Mouse (Mus musculus) MEL (cell line): Measurements from ENCODE around the gene Pla2g6. TPM values are rescaled to one million over a fixed set of nuclear protein-coding genes. Genes with fewer than 3 reads are reported as not detected.

Source experiments
- DNase-seq: peaks from one replicate; pipeline ENCODE4 v3.0.0; 2011; ENCODE audit warnings: low read depth, low spot score
- H3K27ac ChIP-seq: 2 replicates; pipeline ENCODE4 v1.5.1; 2012; ENCODE audit warnings: low read depth, mild to moderate bottlenecking, control low read depth, low read length, moderate library complexity; ENCODE audit not compliant: control insufficient read depth
- H3K27me3 ChIP-seq, 2 experiments: fragments of 150-350 bp in 1 of 2; sonication (generic) in 1 of 2; 2 replicates each; pipeline ENCODE4 v1.6.1; 2012; ENCODE audit warnings: low read length in 2 of 2, mild to moderate bottlenecking in 2 of 2, improper control_type of control experiment in 1 of 2, moderate library complexity in 1 of 2; ENCODE audit not compliant: insufficient read depth in 2 of 2, control insufficient read depth in 1 of 2
- H3K36me3 ChIP-seq, 2 experiments: 2 replicates each; pipeline ENCODE4 v1.6.1; 2012 to 2014; ENCODE audit warnings: low read length in 2 of 2, improper control_type of control experiment in 1 of 2, inconsistent platforms in 1 of 2, mild to moderate bottlenecking in 1 of 2; ENCODE audit not compliant: insufficient read depth in 2 of 2, control insufficient read depth in 1 of 2
- H3K4me1 ChIP-seq, 2 experiments: fragments of 150-350 bp in 1 of 2; sonication (generic) in 1 of 2; 2 replicates each; pipeline ENCODE4 v1.6.1; 2012; ENCODE audit warnings: low read length in 2 of 2, improper control_type of control experiment in 1 of 2, mild to moderate bottlenecking in 1 of 2; ENCODE audit not compliant: insufficient read depth in 2 of 2, control insufficient read depth in 1 of 2
- H3K4me3 ChIP-seq, 2 experiments: fragments of 150-350 bp in 1 of 2; sonication (generic) in 1 of 2; 2 replicates each; pipeline ENCODE4 v1.5.1; 2012; ENCODE audit warnings: low read depth in 2 of 2, low read length in 2 of 2, mild to moderate bottlenecking in 2 of 2, moderate library complexity in 2 of 2, control low read depth in 1 of 2, improper control_type of control experiment in 1 of 2; ENCODE audit not compliant: control insufficient read depth in 1 of 2, insufficient read depth in 1 of 2
- H3K79me2 ChIP-seq: 2 replicates; pipeline ENCODE4 v1.6.1; 2012; ENCODE audit warnings: mild to moderate bottlenecking, low read length, moderate library complexity; ENCODE audit not compliant: control insufficient read depth, poor library complexity, insufficient read depth
- H3K9ac ChIP-seq: 2 replicates; pipeline ENCODE4 v1.6.1; 2012; ENCODE audit warnings: low read depth, mild to moderate bottlenecking, control low read depth, low read length, moderate library complexity; ENCODE audit not compliant: control insufficient read depth, poor library complexity, severe bottlenecking
- H3K9me3 ChIP-seq: fragments of 150-350 bp; sonication (generic); replicated peaks from 2 replicates; pipeline ENCODE4 v1.6.1; 2012; ENCODE audit warnings: mild to moderate bottlenecking, low read length, improper control_type of control experiment, moderate library complexity; ENCODE audit not compliant: insufficient read depth
- BHLHE40 ChIP-seq: IDR thresholded peaks from 2 replicates; pipeline ENCODE4 v1.6.1; 2012; ENCODE audit warnings: low read depth, mild to moderate bottlenecking, inconsistent platforms, low read length, improper control_type of control experiment, borderline replicate concordance
- CHD2 ChIP-seq: IDR thresholded peaks from 2 replicates; pipeline ENCODE4 v1.6.1; 2011; ENCODE audit warnings: low read length, improper control_type of control experiment
- CTCF ChIP-seq, 3 experiments: IDR thresholded peaks in 2 of 3; conservative IDR thresholded peaks in 1 of 3; 2 replicates each; pipeline ENCODE4 v1.5.1; 2011 to 2012; ENCODE audit warnings: low read length in 3 of 3, low read depth in 2 of 3, mild to moderate bottlenecking in 2 of 3, improper control_type of control experiment in 1 of 3, inconsistent platforms in 1 of 3, mixed read lengths in 1 of 3, moderate library complexity in 1 of 3; ENCODE audit not compliant: control insufficient read depth in 1 of 3, insufficient read depth in 1 of 3, poor library complexity in 1 of 3, severe bottlenecking in 1 of 3
- ELF1 ChIP-seq: IDR thresholded peaks from 2 replicates; pipeline ENCODE4 v1.6.1; 2014; ENCODE audit warnings: low read depth, mild to moderate bottlenecking, inconsistent platforms, low read length, improper control_type of control experiment, moderate library complexity
- EP300 ChIP-seq, 2 experiments: IDR thresholded peaks; 2 replicates each; pipeline ENCODE4 v1.6.1; 2011; ENCODE audit warnings: improper control_type of control experiment in 2 of 2, low read length in 2 of 2, low read depth in 1 of 2, mild to moderate bottlenecking in 1 of 2
- ETS1 ChIP-seq: IDR thresholded peaks from 2 replicates; pipeline ENCODE4 v1.6.1; 2012; ENCODE audit warnings: low read depth, mild to moderate bottlenecking, inconsistent platforms, low read length, improper control_type of control experiment, moderate library complexity
- HCFC1 ChIP-seq: IDR thresholded peaks from 2 replicates; pipeline ENCODE4 v1.6.1; 2012; ENCODE audit warnings: low read depth, mild to moderate bottlenecking, inconsistent platforms, low read length, improper control_type of control experiment, moderate library complexity
- MAFK ChIP-seq: IDR thresholded peaks from 2 replicates; pipeline ENCODE4 v1.6.1; 2011; ENCODE audit warnings: low read depth, mild to moderate bottlenecking, low read length, improper control_type of control experiment, borderline replicate concordance
- MAX ChIP-seq: IDR thresholded peaks from 2 replicates; pipeline ENCODE4 v1.6.1; 2011; ENCODE audit warnings: low read length, improper control_type of control experiment
- MAZ ChIP-seq: IDR thresholded peaks from 2 replicates; pipeline ENCODE4 v1.6.1; 2012; ENCODE audit warnings: low read depth, mild to moderate bottlenecking, inconsistent platforms, low read length, improper control_type of control experiment
- MEF2A ChIP-seq: IDR thresholded peaks from 2 replicates; pipeline ENCODE4 v1.6.1; 2014; ENCODE audit warnings: low read depth, mild to moderate bottlenecking, inconsistent platforms, low read length, improper control_type of control experiment; ENCODE audit not compliant: poor library complexity, insufficient replicate concordance, severe bottlenecking; ENCODE audit errors: extremely low read depth
- NRF1 ChIP-seq: IDR thresholded peaks from 2 replicates; pipeline ENCODE4 v1.6.1; 2014; ENCODE audit warnings: low read depth, mild to moderate bottlenecking, inconsistent platforms, low read length, improper control_type of control experiment, moderate library complexity; ENCODE audit not compliant: poor library complexity, insufficient read depth, severe bottlenecking
- RAD21 ChIP-seq: IDR thresholded peaks from 2 replicates; pipeline ENCODE4 v1.6.1; 2011; ENCODE audit warnings: mild to moderate bottlenecking, low read depth, low read length, improper control_type of control experiment
- SIN3A ChIP-seq: IDR thresholded peaks from 2 replicates; pipeline ENCODE4 v1.6.1; 2012; ENCODE audit warnings: low read length, improper control_type of control experiment, inconsistent platforms
- SMC3 ChIP-seq: IDR thresholded peaks from 2 replicates; pipeline ENCODE4 v1.6.1; 2011; ENCODE audit warnings: low read depth, low read length, improper control_type of control experiment
- TCF12 ChIP-seq: IDR thresholded peaks from 2 replicates; pipeline ENCODE4 v1.6.1; 2014; ENCODE audit warnings: low read depth, mild to moderate bottlenecking, inconsistent platforms, low read length, improper control_type of control experiment, moderate library complexity
- UBTF ChIP-seq: IDR thresholded peaks from 2 replicates; pipeline ENCODE4 v1.6.1; 2012; ENCODE audit warnings: low read depth, mild to moderate bottlenecking, inconsistent platforms, low read length, improper control_type of control experiment, moderate library complexity, borderline replicate concordance; ENCODE audit not compliant: insufficient read depth
- USF1 ChIP-seq: IDR thresholded peaks from 2 replicates; pipeline ENCODE4 v1.6.1; 2014; ENCODE audit warnings: low read depth, mild to moderate bottlenecking, inconsistent platforms, low read length, improper control_type of control experiment, moderate library complexity
- USF2 ChIP-seq, 2 experiments: IDR thresholded peaks; 2 replicates each; pipeline ENCODE4 v1.6.1; 2011 to 2012; ENCODE audit warnings: improper control_type of control experiment in 2 of 2, low read length in 2 of 2, borderline replicate concordance in 1 of 2, inconsistent platforms in 1 of 2, low read depth in 1 of 2, mild to moderate bottlenecking in 1 of 2; ENCODE audit not compliant: insufficient read depth in 1 of 2
- ZC3H11A ChIP-seq: IDR thresholded peaks from 2 replicates; pipeline ENCODE4 v1.6.1; 2012; ENCODE audit warnings: low read depth, mild to moderate bottlenecking, inconsistent platforms, low read length, improper control_type of control experiment
- ZKSCAN1 ChIP-seq: IDR thresholded peaks from 2 replicates; pipeline ENCODE4 v1.6.1; 2012; ENCODE audit warnings: low read depth, mild to moderate bottlenecking, inconsistent platforms, low read length, improper control_type of control experiment, moderate library complexity
- ZNF384 ChIP-seq: IDR thresholded peaks from 2 replicates; pipeline ENCODE4 v1.6.1; 2012; ENCODE audit warnings: low read depth, mild to moderate bottlenecking, inconsistent platforms, low read length, improper control_type of control experiment
- polyA plus RNA-seq, 2 experiments: library from polyadenylated mRNA; stranded (reverse) in 1 of 2; unstranded in 1 of 2; fragments of >175 nt in 1 of 2; fragments of >200 nt in 1 of 2; gene quantifications; 2 replicates each; pipeline versions ENCODE4 v1.2.1 to v1.2.4; 2012; ENCODE audit warnings: low replicate concordance in 2 of 2, low read depth in 1 of 2; ENCODE audit not compliant: insufficient read length in 2 of 2, insufficient read depth in 1 of 2, missing spikeins in 1 of 2
- total RNA-seq: library from RNA; depleted of rRNA; stranded (reverse); fragments of 300-350 nt; gene quantifications from 2 replicates; pipeline ENCODE4 v1.2.3, GENCODE M21; 2012

Pla2g6 gene
- total and polyA plus RNA-seq, 3 experiments, result 11.8 to 24.7 TPM; not detected in 1

- Histone ChIP-seq H3K79me2 (no peaks in the 10 kb centered on the region), H3K27ac (peak overlapping the region; percentile 91), H3K9ac (peak overlapping the region; percentile 67), H3K4me3 (peak overlapping the region; percentile 32 to 35)
- DNase-seq, result peak; percentile 76
- TF ChIP-seq RAD21 (peak; percentile 68), MAZ (no peak; the same call in 1 of the 2 replicates), EP300 (IDR thresholded peaks at IDR 0.05; ENCODE audit: low read depth in 1 of 2, low read length in 2 of 2) (no peak), USF2 (IDR thresholded peaks at IDR 0.05; ENCODE audit: borderline replicate concordance in 1 of 2, insufficient read depth in 1 of 2, low read depth in 1 of 2, low read length in 2 of 2) (no peak), MAX (no peak), NRF1 (no peak), UBTF (no peak), ELF1 (no peak), USF1 (no peak), CHD2 (no peak), ZKSCAN1 (no peak), ZNF384 (no peak), HCFC1 (no peak), ZC3H11A (peak; percentile 53), SMC3 (peak; percentile 50), MEF2A (no peak), TCF12 (0 out of 2 replicates have a peak, but pooled peaks have one; percentile 4), CTCF (IDR thresholded peaks at IDR 0.05 in 2 of 3, conservative IDR thresholded peaks at IDR 0.05 in 1 of 3; ENCODE audit: control insufficient read depth in 1 of 3, insufficient read depth in 1 of 3, low read depth in 2 of 3, low read length in 3 of 3, poor library complexity in 1 of 3, severe bottlenecking in 1 of 3) (peak; percentile 25 to 65 (median 60); a peak in 5 of 6 replicates)
- TF ChIP-seq, all 39 proteins: peak for 5
- H3K4me1 ChIP-seq, result peaks cover 7 to 14% of the 10 kb centered on the region in 2 experiments; a peak in 3 of 4 replicates
- H3K9me3 ChIP-seq, result no peaks in the 10 kb centered on the region
- H3K27me3 ChIP-seq, result no peaks in the 10 kb centered on the region
- peaks cover 0 to 15% of the 10 kb centered on the region in 2 experiments; a peak in 2 of 4 replicates for H3K36me3 ChIP-seq
Measured at GRCm38 (mm10) chr15:79280850-79281249, 47.3 kb downstream of the Pla2g6 start.

GRCm38 (mm10) chr15:79280209-79280608, 48.0 kb downstream of the Pla2g6 start:
- Histone ChIP-seq H3K4me3 (no peak overlapping the region), H3K9ac (peak overlapping the region; percentile 67; the same call in 1 of the 2 replicates), H3K27me3 (no peaks in the 10 kb centered on the region), H3K79me2 (no peaks in the 10 kb centered on the region), H3K36me3 (peaks cover 0 to 15% of the 10 kb centered on the region in 2 experiments; a peak in 2 of 4 replicates), H3K9me3 (no peaks in the 10 kb centered on the region), H3K4me1 (peaks cover 7 to 14% of the 10 kb centered on the region in 2 experiments; a peak in 3 of 4 replicates), H3K27ac (peak overlapping the region; percentile 91)
- peak; percentile 90 for DNase-seq
- TF ChIP-seq ETS1 (no peak), SIN3A (no peak; the same call in 1 of the 2 replicates), MAFK (no peak), CHD2 (peak; percentile 48; the same call in 1 of the 2 replicates), RAD21 (peak; percentile 60), SMC3 (peak; percentile 71), ELF1 (0 out of 2 replicates have a peak, but pooled peaks have one; percentile 40), EP300 (IDR thresholded peaks at IDR 0.05; ENCODE audit: low read depth in 1 of 2, low read length in 2 of 2) (0 out of 4 replicates have a peak, but pooled peaks of 1 of the 2 experiments have one; percentile 24), HCFC1 (peak; percentile 40; the same call in 1 of the 2 replicates), ZC3H11A (peak; percentile 38; the same call in 1 of the 2 replicates), BHLHE40 (0 out of 2 replicates have a peak, but pooled peaks have one; percentile 34), CTCF (IDR thresholded peaks at IDR 0.05 in 2 of 3, conservative IDR thresholded peaks at IDR 0.05 in 1 of 3; ENCODE audit: control insufficient read depth in 1 of 3, insufficient read depth in 1 of 3, low read depth in 2 of 3, low read length in 3 of 3, poor library complexity in 1 of 3, severe bottlenecking in 1 of 3) (peak; percentile 89 to 98 (median 93))
